Mouse (Mus musculus): ENCODE data around the gene Glt1d1.

GRCm38 (mm10) chr5:127677561-127677960 lies 45.5 kb downstream of the Glt1d1 start:
- TF ChIP-seq CTCF (conservative IDR thresholded peaks at IDR 0.05; ENCODE audit: insufficient read depth, insufficient read length, low read depth, low read length) = no peak
- no peak for TF ChIP-seq POLR2A (IDR thresholded peaks at IDR 0.05; ENCODE audit: low read depth, low read length)

All from kidney, adult 2 months (tissue).